Mouse (Mus musculus): ENCODE data around the gene Ccdc14.

DNA sequence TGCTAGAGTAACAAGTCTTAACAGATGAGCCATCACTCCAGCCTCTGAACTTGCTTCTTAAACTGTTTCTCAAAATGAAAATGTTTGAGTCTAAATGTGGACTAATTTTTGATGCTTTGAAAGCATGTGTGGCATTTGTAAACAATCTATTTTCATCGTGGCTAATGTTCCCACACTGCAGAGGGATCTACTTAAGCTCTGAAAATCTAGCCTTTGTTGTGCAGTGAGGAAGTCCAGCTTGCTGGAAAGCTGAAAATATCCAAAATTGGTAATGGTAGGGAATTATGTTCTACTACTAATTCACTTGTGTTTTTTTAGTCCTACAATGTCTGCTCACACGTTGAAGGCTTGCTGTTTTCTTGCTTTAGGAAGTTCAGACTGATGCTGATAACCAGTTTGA lies 15.6 kb downstream of the Ccdc14 start:
- TF ChIP-seq CTCF (IDR thresholded peaks at IDR 0.05): no peak
- TF ChIP-seq POLR2A (IDR thresholded peaks at IDR 0.05; ENCODE audit: insufficient read depth, low read depth, low read length): no peak

All from heart, adult 2 months (tissue).